Mouse (Mus musculus): ENCODE results near the gene Banf1.

- TF ChIP-seq GATA1 (IDR thresholded peaks at IDR 0.05; ENCODE audit: low read length) = no peak
- no peak for TF ChIP-seq TAL1 (IDR thresholded peaks at IDR 0.05; ENCODE audit: low read length)
These were observed 43.2 kb downstream of the Banf1 start for GRCm38 (mm10) chr19:5323801-5324200.
